Mouse (Mus musculus) olfactory bulb, adult 2 months (tissue): ENCODE results near the gene Clock.

Source experiments
- CTCF ChIP-seq: fragments of 200-500 bp; IDR thresholded peaks from 2 replicates; pipeline ENCODE4 v1.5.1; 2012; ENCODE audit warnings: low read depth, mild to moderate bottlenecking, low read length, moderate library complexity; ENCODE audit not compliant: insufficient read depth
- POLR2A ChIP-seq: fragments of 200-500 bp; IDR thresholded peaks from 2 replicates; pipeline ENCODE4 v1.6.1; 2012; ENCODE audit warnings: mild to moderate bottlenecking, low read depth, low read length, moderate library complexity; ENCODE audit not compliant: insufficient read depth

- TF ChIP-seq CTCF, result no peak
- no peak for TF ChIP-seq POLR2A
These were observed 26.4 kb upstream of the Clock start, which contains the start of gene Pdcl2 for GRCm38 (mm10) chr5:76330953-76331352.
